Mouse (Mus musculus): ENCODE measurements around the gene Rps2.

DNA sequence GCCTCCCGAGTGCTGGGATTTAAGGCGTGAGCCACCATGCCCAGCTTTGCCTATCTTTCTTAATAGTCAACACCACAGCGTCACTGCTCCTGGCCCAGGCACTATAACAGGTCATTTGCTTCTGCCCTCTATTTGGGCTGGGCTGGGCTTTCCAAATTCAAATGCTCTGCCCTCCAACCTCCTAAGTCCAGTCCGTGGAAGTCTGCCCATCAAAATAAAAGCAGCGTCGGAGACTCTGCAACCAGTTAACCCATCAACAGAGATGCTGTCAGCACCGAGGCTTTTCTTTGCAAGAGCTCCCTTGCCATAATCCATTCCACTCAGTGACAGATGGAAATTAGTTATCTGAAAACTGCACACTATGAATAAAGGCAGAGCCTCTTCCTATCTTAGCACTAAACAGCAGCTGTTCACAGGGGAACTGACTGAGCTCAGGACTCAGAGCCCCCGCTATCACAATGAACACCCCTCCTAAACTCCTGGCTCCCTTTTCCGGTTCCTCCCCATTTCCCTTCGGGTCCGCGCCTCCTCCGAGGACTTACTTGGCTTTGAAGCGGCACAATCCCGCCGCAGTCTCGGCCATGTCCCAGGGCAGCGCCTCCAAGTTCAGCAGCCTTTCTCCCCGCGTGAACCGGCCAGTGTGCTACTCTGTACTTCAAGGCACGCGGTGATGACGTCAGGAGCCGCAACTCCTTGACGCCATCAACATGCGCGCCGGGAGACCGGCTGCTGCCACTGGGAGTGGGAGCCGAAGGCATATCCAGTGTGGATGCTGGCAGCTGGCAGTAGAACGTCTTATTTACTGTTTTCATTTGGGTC, 10.7 kb upstream of the Rps2 start, which contains the start of gene Tbl3:
- TF ChIP-seq POLR2A (IDR thresholded peaks at IDR 0.05; ENCODE audit: low read depth, low read length) (peak; percentile 84), CTCF (IDR thresholded peaks at IDR 0.05; ENCODE audit: extremely low read depth, insufficient read length, insufficient replicate concordance, low read depth, low read length) (no peak)

Data from small intestine, adult 2 months (tissue).